Mouse (Mus musculus): ENCODE measurements around the gene Gsg1l2. TPM values are rescaled to one million over a fixed set of nuclear protein-coding genes. Genes with fewer than 3 reads are reported as not detected.

Gsg1l2 gene
- polyA plus RNA-seq, 1 experiment = not detected

DNA sequence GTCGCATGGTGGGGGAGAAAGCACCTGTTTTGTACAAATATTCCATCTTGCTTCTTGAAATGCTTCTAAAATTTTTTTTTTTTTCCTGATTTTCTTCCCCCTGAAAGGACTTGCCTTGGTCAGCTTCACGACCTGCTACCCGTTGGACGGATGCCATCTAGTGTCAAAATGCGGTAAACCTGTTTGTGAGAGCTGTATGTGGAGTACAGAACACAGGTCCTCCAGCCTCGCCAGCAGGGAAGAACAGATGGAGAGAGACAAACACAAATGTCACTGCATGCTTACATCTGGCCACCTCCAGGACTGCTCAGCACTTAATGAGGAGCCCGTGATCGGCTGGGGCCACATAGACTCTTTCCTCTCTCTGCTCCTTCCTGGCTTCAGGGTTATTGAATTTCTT lies 1.8 kb upstream of the Gsg1l2 start:
- H3K4me1 ChIP-seq (replicated peaks; ENCODE audit: control insufficient read depth, insufficient read depth, low read length) = no peaks in the 10 kb centered on the region
- WGBS = 14% methylated on average over 8 of the region's 8 CpGs
- TF ChIP-seq CTCF (IDR thresholded peaks at IDR 0.05; ENCODE audit: borderline replicate concordance, control insufficient read depth, extremely low read depth, insufficient read depth, low read length, poor library complexity) = no peak
- no peak for TF ChIP-seq POLR2A (IDR thresholded peaks at IDR 0.05; ENCODE audit: control insufficient read depth, extremely low read depth, insufficient read depth, low read length, poor library complexity)
- no peak for DNase-seq
- H3K27me3 ChIP-seq (ENCODE audit: control insufficient read depth, insufficient read depth, low read length) = no peaks in the 10 kb centered on the region
- H3K36me3 ChIP-seq (ENCODE audit: control insufficient read depth, insufficient read depth, low read length) = no peaks in the 10 kb centered on the region
- no peak overlapping the region for H3K4me3 ChIP-seq (ENCODE audit: control insufficient read depth, insufficient read depth, low read length)
- no peak overlapping the region for H3K27ac ChIP-seq (ENCODE audit: control insufficient read depth, insufficient read depth, low read length)

DNA sequence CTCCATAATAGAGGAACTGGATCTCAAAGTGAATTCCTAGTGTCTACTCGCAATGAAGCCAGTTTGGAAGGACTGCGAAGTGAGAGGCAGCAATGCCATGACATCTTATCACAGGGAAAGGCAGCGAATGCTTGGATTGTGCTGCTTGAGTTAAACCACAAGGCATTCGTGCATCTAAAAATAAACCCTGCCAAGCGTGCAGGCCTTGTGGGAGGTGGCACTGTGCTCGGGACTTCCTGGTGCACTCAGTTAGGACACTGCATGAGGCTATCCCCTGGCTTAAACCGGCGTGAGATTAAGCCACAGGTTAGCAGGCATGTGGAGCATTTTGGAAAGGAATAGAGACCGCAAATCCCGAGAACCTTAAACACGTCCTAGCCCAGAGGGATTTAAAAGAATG lies 15.8 kb downstream of the Gsg1l2 start:
- no peak for DNase-seq
- Histone ChIP-seq H3K27ac (ENCODE audit: control insufficient read depth, insufficient read depth, low read length) (no peak overlapping the region), H3K4me3 (ENCODE audit: control insufficient read depth, insufficient read depth, low read length) (no peak overlapping the region), H3K36me3 (ENCODE audit: control insufficient read depth, insufficient read depth, low read length) (no peaks in the 10 kb centered on the region), H3K27me3 (ENCODE audit: control insufficient read depth, insufficient read depth, low read length) (no peaks in the 10 kb centered on the region), H3K4me1 (replicated peaks; ENCODE audit: control insufficient read depth, insufficient read depth, low read length) (no peaks in the 10 kb centered on the region)
- 44% methylated on average over 11 of the region's 11 CpGs for WGBS
- TF ChIP-seq POLR2A (IDR thresholded peaks at IDR 0.05; ENCODE audit: control insufficient read depth, extremely low read depth, insufficient read depth, low read length, poor library complexity) = no peak
- no peak for TF ChIP-seq CTCF (IDR thresholded peaks at IDR 0.05; ENCODE audit: borderline replicate concordance, control insufficient read depth, extremely low read depth, insufficient read depth, low read length, poor library complexity)

DNA sequence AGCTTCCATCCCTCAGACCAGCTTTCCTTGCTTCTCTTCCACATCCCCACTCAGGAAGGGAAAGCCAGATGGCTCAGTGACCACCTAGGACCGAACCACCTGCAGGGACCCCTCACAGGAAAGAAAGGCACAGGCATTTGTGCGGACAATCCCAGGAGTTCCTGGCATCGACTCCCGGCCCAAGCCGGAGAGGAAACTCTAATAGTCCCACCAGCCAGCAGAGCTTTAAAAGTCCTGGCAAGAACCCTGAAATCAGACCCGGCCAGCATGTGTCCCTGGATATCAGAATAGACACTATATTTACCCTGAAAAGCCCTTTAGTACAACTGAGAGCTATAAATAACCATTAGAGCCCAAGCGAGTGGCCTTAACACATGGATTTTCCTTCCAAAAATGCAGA lies 23.5 kb downstream of the Gsg1l2 start, which contains the start of gene Dhrs7c:
TSS of gene Dhrs7c (plus strand) at position 257 of the 400 bp plus-strand sequence.
- no peak for DNase-seq
- no peaks in the 10 kb centered on the region for H3K27me3 ChIP-seq (ENCODE audit: control insufficient read depth, insufficient read depth, low read length)
- 91% methylated on average over 7 of the region's 7 CpGs for WGBS
- no peak within 1 kb of the TSS for H3K27ac ChIP-seq (ENCODE audit: control insufficient read depth, insufficient read depth, low read length)
- no peak within 1 kb of the TSS for H3K4me3 ChIP-seq (ENCODE audit: control insufficient read depth, insufficient read depth, low read length)
- TF ChIP-seq CTCF (IDR thresholded peaks at IDR 0.05; ENCODE audit: borderline replicate concordance, control insufficient read depth, extremely low read depth, insufficient read depth, low read length, poor library complexity) (no peak), POLR2A (IDR thresholded peaks at IDR 0.05; ENCODE audit: control insufficient read depth, extremely low read depth, insufficient read depth, low read length, poor library complexity) (no peak)
- H3K4me1 ChIP-seq (replicated peaks; ENCODE audit: control insufficient read depth, insufficient read depth, low read length) = no peaks in the 10 kb centered on the region
- H3K36me3 ChIP-seq (ENCODE audit: control insufficient read depth, insufficient read depth, low read length) = no peaks in the 10 kb centered on the region

- Histone ChIP-seq H3K27ac (ENCODE audit: control insufficient read depth, insufficient read depth, low read length) (no peak overlapping the region), H3K36me3 (ENCODE audit: control insufficient read depth, insufficient read depth, low read length) (no peaks in the 10 kb centered on the region), H3K4me3 (ENCODE audit: control insufficient read depth, insufficient read depth, low read length) (no peak overlapping the region), H3K4me1 (replicated peaks; ENCODE audit: control insufficient read depth, insufficient read depth, low read length) (no peaks in the 10 kb centered on the region), H3K27me3 (ENCODE audit: control insufficient read depth, insufficient read depth, low read length) (no peaks in the 10 kb centered on the region)
- TF ChIP-seq POLR2A (IDR thresholded peaks at IDR 0.05; ENCODE audit: control insufficient read depth, extremely low read depth, insufficient read depth, low read length, poor library complexity) (no peak), CTCF (IDR thresholded peaks at IDR 0.05; ENCODE audit: borderline replicate concordance, control insufficient read depth, extremely low read depth, insufficient read depth, low read length, poor library complexity) (no peak)
- no peak for DNase-seq
Observed at GRCm38 (mm10) chr11:67800130-67800723, 25.8 kb downstream of the Gsg1l2 start.

DNA sequence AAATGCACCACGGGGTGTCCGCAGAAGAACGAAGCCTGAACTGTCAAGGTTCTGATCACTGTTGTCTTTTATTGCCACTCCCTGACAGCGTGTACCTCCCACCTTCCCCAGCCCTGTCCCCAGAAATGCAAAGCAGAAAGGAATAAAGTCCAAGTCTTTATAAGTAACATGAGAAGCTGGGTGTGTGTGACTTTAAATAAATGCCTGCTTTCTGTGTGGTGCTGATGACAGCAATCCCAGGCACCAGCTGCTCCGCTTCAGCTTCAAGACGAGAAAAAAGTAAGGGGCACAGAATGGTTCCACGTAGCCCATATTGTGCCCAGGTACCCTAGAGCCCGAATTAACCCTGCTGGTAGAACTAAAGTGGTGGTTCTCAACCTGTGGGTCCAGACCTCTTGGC lies 26.8 kb downstream of the Gsg1l2 start:
- WGBS = 87% methylated on average over 8 of the region's 8 CpGs
- TF ChIP-seq POLR2A (IDR thresholded peaks at IDR 0.05; ENCODE audit: control insufficient read depth, extremely low read depth, insufficient read depth, low read length, poor library complexity) = no peak
- no peak for TF ChIP-seq CTCF (IDR thresholded peaks at IDR 0.05; ENCODE audit: borderline replicate concordance, control insufficient read depth, extremely low read depth, insufficient read depth, low read length, poor library complexity)

GRCm38 (mm10) chr11:67805538-67805937 lies 31.1 kb downstream of the Gsg1l2 start:
- DNase-seq = no peak
- no peaks in the 10 kb centered on the region for H3K36me3 ChIP-seq (ENCODE audit: control insufficient read depth, insufficient read depth, low read length)
- TF ChIP-seq POLR2A (IDR thresholded peaks at IDR 0.05; ENCODE audit: control insufficient read depth, extremely low read depth, insufficient read depth, low read length, poor library complexity) (no peak), CTCF (IDR thresholded peaks at IDR 0.05; ENCODE audit: borderline replicate concordance, control insufficient read depth, extremely low read depth, insufficient read depth, low read length, poor library complexity) (no peak)
- H3K4me3 ChIP-seq (ENCODE audit: control insufficient read depth, insufficient read depth, low read length) = no peak overlapping the region
- no peaks in the 10 kb centered on the region for H3K27me3 ChIP-seq (ENCODE audit: control insufficient read depth, insufficient read depth, low read length)
- WGBS = 91% methylated on average over 1 of the region's 1 CpGs
- no peak overlapping the region for H3K27ac ChIP-seq (ENCODE audit: control insufficient read depth, insufficient read depth, low read length)
- no peaks in the 10 kb centered on the region for H3K4me1 ChIP-seq (replicated peaks; ENCODE audit: control insufficient read depth, insufficient read depth, low read length)

More for the DNA sequence above, 26.8 kb downstream of the Gsg1l2 start:
- no peaks in the 10 kb centered on the region for H3K36me3 ChIP-seq (ENCODE audit: control insufficient read depth, insufficient read depth, low read length)
- DNase-seq = no peak
- no peak overlapping the region for H3K4me3 ChIP-seq (ENCODE audit: control insufficient read depth, insufficient read depth, low read length)
- no peak overlapping the region for H3K27ac ChIP-seq (ENCODE audit: control insufficient read depth, insufficient read depth, low read length)
- H3K27me3 ChIP-seq (ENCODE audit: control insufficient read depth, insufficient read depth, low read length) = no peaks in the 10 kb centered on the region
- H3K4me1 ChIP-seq (replicated peaks; ENCODE audit: control insufficient read depth, insufficient read depth, low read length) = no peaks in the 10 kb centered on the region

All from thymus, adult 2 months (tissue).